Mouse (Mus musculus) embryo, embryonic 9.5 days (tissue): ENCODE results near the gene Hmbs.

ENCODE experiments used
- DNase-seq: peaks from one replicate; pipeline ENCODE4 v3.0.0-alpha.2; 2017; ENCODE audit errors: extremely low spot score

Hmbs gene

DNA sequence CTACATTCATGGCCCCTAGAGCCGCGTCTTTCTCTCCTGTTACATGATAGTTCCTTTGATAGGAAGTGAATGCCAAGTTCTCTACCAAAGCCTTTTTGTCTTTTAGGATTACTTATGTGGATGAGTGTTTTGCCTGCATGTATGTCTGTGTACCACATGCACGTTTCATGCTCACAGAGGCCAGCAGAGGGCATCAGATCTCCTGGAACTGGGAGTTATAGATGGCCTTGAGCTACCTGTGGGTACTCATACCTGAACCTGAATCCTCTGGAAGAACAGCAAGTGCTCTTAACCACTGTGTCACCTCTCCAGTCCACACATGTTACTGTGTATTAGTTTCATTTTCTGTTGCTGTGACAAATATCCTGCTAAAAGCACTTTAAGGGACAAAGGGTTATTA is 51.5 kb downstream of the Hmbs start:
- DNase-seq = no peak

- DNase-seq = no peak
Measured at GRCm38 (mm10) chr9:44288959-44289291, 55.1 kb downstream of the Hmbs start.

DNA sequence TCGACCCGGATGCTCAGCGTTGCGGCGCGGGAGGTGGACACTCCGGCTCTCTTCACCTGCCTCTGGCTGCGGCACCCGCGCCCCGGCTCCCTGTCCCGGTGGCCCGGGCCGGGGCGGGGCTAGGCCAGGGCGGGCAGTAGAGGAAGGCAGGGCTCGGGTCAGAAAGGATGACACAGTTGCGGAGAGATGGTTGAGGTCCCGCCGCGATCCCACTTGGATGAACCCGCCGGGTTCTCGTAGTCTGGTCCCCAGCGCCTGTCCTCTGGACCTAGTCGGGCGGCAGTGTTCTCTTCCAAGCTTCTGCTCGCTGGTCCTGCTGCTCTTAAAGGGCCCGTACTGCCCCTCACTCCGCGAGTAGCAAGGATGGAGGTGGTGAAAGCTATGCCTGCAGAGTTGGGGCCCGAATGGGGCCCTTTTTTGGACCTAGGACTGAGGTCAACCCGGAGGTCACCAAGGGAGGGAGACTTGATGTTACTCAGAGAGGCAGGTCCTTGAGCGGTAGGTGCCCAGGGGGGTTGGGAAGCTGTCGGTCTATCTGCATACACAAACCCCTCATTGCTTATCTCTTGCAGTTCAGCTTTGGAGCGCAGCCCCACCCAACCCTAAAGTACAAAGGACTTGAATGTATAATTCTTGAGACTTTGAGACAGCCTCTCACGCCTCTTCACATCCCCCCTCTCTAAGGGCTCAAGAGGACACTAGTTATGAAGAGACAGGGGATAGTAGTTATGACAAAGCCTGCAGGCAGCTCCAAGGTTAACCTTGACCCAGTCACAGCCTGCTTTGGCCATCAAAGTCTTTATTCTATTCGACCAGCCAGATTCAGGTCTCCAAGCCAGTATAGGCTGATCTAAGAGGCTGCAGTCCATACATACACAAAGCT is 55.7 kb downstream of the Hmbs start, which contains the start of gene Abcg4:
Abcg4 (minus strand) TSS at position 540 of the 883 bp plus-strand sequence.
- DNase-seq = peak; percentile 39

- peak; percentile 61 for DNase-seq
Measured at GRCm38 (mm10) chr9:44287401-44288075, 56.5 kb downstream of the Hmbs start.

GRCm38 (mm10) chr9:44287003-44287400 is 57.0 kb downstream of the Hmbs start:
- DNase-seq = no peak
